Mouse (Mus musculus): ENCODE results near the gene Gm815.

Gm815 gene

DNA sequence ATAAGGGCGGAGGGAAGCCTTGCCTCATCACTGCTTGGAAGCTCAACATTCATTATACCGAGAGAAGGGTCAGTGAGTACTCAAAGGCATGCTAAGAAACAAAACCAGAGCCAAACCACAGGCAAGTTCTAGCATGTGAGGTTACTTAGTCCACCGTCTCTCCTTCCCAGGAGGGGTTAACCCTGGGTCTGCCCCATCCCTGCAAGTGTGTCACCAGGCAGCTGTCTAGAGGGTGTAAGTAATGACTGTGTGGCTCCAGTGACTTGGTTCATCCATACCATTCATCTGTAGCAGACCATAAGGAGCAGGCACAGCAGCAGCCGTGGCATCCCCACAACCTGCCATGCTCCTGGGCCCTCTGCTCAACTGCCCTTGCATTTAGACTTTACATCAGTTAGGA, 5.8 kb upstream of the Gm815 start:
- no peak for DNase-seq

- DNase-seq, result no peak
Observed at GRCm38 (mm10) chr19:26881866-26882427, 3.7 kb upstream of the Gm815 start.

- no peak for DNase-seq
Observed at GRCm38 (mm10) chr19:26888171-26888570, 2.5 kb downstream of the Gm815 start.

DNA sequence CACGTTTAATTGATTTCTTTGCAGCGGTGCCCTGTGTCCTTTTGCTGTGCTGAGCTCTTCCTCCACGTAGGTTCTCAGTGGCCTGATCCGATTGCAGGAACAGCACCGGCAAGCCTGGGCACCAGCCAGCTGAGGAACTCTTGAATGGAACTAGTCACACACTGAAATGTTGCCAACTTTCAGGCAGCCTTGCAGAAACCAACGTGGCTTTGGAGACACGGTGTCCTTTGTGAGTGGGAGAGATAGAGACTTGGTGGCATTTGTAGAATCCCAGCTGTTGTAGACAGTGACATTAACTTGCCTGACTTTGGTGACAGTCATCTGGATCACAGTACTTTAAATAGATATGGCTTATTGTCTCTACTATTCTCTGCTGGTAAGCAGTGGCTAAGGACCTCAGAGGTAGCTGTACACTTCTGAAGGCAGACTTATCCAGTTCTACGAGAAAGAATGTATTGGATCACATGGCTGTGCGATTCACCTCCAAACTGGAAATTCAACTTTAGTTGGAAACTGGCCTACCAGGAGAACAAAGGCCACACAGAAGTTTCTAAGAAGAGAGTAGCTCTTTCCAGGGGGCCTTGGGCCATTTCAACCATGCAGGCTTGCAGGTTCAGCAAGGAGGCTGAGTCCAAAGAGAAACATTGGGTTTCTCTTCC, 5.8 kb downstream of the Gm815 start:
- DNase-seq, result no peak

GRCm38 (mm10) chr19:26892861-26893260, 7.2 kb downstream of the Gm815 start:
- DNase-seq, result no peak

DNA sequence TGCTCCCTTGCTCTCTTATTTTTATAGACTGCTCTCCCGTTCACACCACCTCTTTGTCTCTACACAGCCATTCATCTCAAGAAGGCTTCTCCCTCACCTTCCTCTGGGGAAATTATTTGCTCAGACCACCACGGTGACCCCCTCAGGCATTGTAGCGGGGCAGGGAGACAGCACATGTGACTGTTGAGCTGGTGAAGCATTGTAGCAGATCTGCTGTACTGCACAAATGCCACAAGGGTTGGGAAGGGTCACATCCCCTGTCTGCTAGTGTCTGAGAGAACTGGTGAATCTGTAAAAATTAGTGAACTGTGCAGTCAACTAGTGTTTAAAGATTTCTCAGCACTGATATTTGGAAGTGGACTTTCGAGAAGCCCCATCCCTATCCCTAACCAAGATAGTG, 16.5 kb downstream of the Gm815 start:
- DNase-seq, result no peak

- DNase-seq, result no peak
Observed at GRCm38 (mm10) chr19:26914245-26914644, 28.6 kb downstream of the Gm815 start.

- no peak for DNase-seq
Observed at GRCm38 (mm10) chr19:26920816-26921215, 35.1 kb downstream of the Gm815 start.

DNA sequence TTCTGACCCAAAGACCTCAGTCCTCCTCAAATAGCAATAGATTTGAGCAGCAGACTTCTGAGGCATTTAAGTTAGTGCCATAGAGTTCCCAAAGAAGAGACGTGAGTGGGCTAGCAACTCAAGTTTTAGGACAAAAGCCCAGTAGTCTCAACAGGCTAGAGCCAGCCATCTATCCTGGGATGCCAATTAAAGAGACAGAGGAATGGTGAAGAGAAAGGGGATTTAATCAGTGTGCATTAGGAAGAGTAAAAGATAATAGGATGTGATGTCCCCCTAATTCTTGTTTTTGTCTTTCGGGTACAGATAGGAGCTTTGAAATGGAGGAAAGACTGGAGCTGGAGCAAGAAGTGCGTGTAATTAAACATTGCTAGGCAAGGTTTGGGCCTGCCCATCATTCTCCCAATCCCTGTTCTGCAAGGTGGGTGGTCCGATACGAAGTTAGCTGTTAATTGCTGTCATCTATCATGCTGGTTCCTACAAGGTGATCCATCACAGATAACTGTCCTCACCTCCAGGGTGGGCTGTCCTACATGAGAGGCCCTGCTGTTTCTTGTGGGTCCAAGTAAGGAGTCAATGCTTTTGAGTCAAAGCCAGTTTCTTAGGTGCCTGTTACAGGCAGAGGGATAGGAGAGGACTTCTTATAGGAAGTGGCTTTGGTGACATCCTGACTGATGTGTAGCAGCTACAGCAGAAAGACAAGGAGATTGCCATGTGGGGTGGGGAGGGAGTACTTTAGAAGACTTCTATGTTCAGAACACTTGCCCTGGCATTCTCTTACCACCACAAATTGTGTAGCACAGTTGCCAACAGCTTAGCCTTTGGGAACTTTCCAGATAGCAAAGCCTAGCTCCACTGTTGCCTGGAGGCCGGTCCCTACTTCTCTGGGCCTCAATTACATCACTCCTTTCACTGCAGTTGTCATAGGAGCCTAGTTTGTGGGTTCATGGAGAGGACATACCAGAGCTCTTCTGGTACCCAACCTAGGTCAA, 44.9 kb downstream of the Gm815 start:
- DNase-seq, result no peak

DNA sequence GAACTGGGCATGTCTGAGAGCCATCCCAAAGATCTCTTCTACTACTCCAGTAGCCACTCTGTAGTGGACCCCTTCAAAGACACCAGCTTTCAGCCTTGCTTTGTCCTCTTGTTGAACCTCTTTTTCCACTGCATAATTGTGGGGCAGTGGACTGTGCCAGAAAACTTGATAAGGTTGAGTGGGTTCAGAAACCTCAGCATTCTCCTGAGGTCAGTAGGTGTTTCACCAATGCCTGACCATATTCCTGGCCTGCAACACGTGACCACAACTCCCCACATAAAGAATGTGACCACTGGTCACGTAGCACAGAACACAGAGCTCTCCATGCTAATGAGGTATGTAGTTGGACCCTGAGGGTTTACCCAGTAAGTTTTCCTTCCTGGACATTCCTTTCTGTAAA, 48.5 kb downstream of the Gm815 start:
- no peak for DNase-seq
